ENCODE assay signal across 8 mouse cellular contexts in genomic region chr17:33523431-33523917, GRCm38 (mm10). TPM values are rescaled to one million over a fixed set of nuclear protein-coding genes. Genes with fewer than 3 reads are reported as not detected.
DNase-seq lines count a peak whose midpoint lies in the region; ATAC-seq lines count a peak whose summit lies in the region.

No protein-coding gene starts in this region.

- peak overlapping the region; percentile 67 for H3K4me2 ChIP-seq in hindbrain, embryonic 11.5 days (replicated peaks; ENCODE audit: low read depth, low read length)

- H3K36me3 ChIP-seq in hindbrain, embryonic 11.5 days (ENCODE audit: control insufficient read depth, insufficient read depth, low read length) = no peaks in the 10 kb centered on the region

- no peaks in the 10 kb centered on the region for H3K4me1 ChIP-seq in hindbrain, embryonic 11.5 days (replicated peaks; ENCODE audit: control insufficient read depth, insufficient read depth, low read length)

- peak; percentile 4 for DNase-seq in embryo, embryonic 10 days (ENCODE audit: low spot score)
- no peak for DNase-seq in embryo, embryonic 9.5 days (ENCODE audit: extremely low spot score)
- peak; percentile 18 for DNase-seq in thymus, postnatal 14 days
- no peak for DNase-seq in thymus, adult 18-20 months
- DNase-seq in hindbrain, embryonic 11.5 days (ENCODE audit: low spot score) = no peak
- peak; percentile 39 for DNase-seq in lung, postnatal 14 days
- DNase-seq in ovary, postnatal 14 days (ENCODE audit: low spot score) = no peak
- DNase-seq in natural killer cell, adult 2 months (ENCODE audit: low spot score in 2 of 2) = no peak

- no peaks in the 10 kb centered on the region for H3K27me3 ChIP-seq in hindbrain, embryonic 11.5 days (ENCODE audit: control insufficient read depth, insufficient read depth, low read length)

- ATAC-seq in hindbrain, embryonic 11.5 days (ENCODE audit: low FRiP score) = peak; percentile 53

- H3K9ac ChIP-seq in hindbrain, embryonic 11.5 days (ENCODE audit: low read depth, low read length) = peak overlapping the region; percentile 74

- peak overlapping the region; percentile 52 for H3K27ac ChIP-seq in hindbrain, embryonic 11.5 days (ENCODE audit: low read depth, low read length)

- peak overlapping the region; percentile 59 for H3K4me3 ChIP-seq in hindbrain, embryonic 11.5 days (ENCODE audit: low read depth, low read length)

- 6% methylated on average over 11 of the region's 13 CpGs for WGBS in hindbrain, embryonic 11.5 days

- H3K9me3 ChIP-seq in hindbrain, embryonic 11.5 days (ENCODE audit: control insufficient read depth, low read length) = no peaks in the 10 kb centered on the region

RNA-seq across cellular contexts. Expression of gene Adamts10, which starts 0.5 kb away (rescaled TPM):
- 29.2 and 36.6 TPM in 2 replicates for polyA plus RNA-seq in hindbrain, embryonic 11.5 days (2014; fragmentation: Nextera tagmentation; extraction: Ambion mirVana)

RNA-seq across cellular contexts. Expression of gene Myo1f, which starts 32.0 kb away (rescaled TPM):
- polyA plus RNA-seq in hindbrain, embryonic 11.5 days (2014; fragmentation: Nextera tagmentation; extraction: Ambion mirVana) = 1.6 and 3.0 TPM in 2 replicates

Comparison
In these comparisons a context has a peak if more than half of its experiments do, and no peak if none do; other contexts are left out.
1. DNase-seq: peak in embryo, embryonic 10 days (single experiment), thymus, postnatal 14 days (single experiment) and lung, postnatal 14 days (single experiment); none in embryo, embryonic 9.5 days (single experiment), thymus, adult 18-20 months (0 of 2), hindbrain, embryonic 11.5 days (single experiment), ovary, postnatal 14 days (single experiment) and natural killer cell, adult 2 months (0 of 2).